Mouse (Mus musculus): ENCODE results near the gene Gpr182. TPM values are rescaled to one million over a fixed set of nuclear protein-coding genes. Genes with fewer than 3 reads are reported as not detected.

Gpr182 gene
- polyA plus RNA-seq, 1 experiment from 2014 or later, result 0.67 TPM

DNA sequence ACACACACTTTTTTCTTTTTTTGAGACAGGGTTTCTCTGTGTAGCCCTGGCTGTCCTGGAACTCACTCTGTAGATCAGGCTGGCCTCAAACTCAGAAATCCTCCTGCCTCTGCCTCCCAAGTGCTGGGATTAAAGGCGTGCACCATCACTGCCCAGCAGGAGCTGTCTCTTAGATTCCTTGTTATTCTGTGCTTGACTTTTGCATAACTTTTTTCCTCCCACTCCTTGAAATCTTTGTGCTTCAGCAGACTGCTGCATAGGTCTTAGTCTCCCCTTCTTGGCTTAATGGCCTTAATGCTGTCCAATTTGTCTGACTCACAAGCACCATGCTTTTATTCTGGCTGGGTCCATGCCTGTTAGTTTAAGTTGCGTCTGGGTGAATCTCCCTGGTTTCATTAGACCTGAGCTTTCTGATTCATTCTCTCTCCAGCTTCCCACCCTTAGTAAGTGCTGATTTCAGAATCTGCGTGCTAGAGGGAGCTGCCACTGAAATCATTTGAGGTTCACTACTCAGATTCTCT lies 42.6 kb downstream of the Gpr182 start:
- Histone ChIP-seq H3K36me3 (ENCODE audit: control insufficient read depth, insufficient read depth, low read length) (no peaks in the 10 kb centered on the region), H3K4me1 (ENCODE audit: control insufficient read depth, insufficient read depth, low read length) (no peaks in the 10 kb centered on the region), H3K4me3 (replicated peaks; ENCODE audit: low read depth, low read length) (no peak overlapping the region), H3K27me3 (ENCODE audit: control insufficient read depth, insufficient read depth, low read length) (no peaks in the 10 kb centered on the region), H3K27ac (replicated peaks; ENCODE audit: low read depth, low read length) (no peak overlapping the region), H3K9ac (replicated peaks; ENCODE audit: low read length) (no peak overlapping the region), H3K9me3 (ENCODE audit: control insufficient read depth, low read length) (no peaks in the 10 kb centered on the region), H3K4me2 (ENCODE audit: low read length) (no peak overlapping the region)
- no peak for ATAC-seq (ENCODE audit: low FRiP score, low TSS enrichment)
- no peak for DNase-seq
- WGBS, result 89% methylated on average over 3 of the region's 3 CpGs

DNA sequence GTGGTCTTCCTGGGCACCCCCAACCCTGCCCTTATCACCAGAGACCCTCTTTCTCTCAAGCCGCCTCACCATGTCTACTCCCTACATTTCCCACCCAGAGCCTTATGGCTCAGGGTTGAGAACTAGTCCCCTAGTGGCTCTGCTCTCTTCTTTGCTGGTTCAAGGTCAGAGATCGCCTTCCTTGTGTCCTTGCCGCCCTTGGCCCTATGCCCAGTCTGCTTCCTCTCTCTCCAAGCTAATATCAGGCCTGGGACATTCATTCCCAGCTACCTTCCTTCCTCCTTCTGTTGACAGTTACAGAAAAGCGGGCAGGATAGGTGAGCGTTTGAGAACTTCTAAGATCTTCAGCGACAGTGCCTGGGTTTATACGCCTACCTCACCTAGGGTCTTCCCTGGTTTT lies 43.8 kb downstream of the Gpr182 start:
- no peaks in the 10 kb centered on the region for H3K36me3 ChIP-seq (ENCODE audit: control insufficient read depth, insufficient read depth, low read length)
- H3K9me3 ChIP-seq (ENCODE audit: control insufficient read depth, low read length), result no peaks in the 10 kb centered on the region
- H3K27me3 ChIP-seq (ENCODE audit: control insufficient read depth, insufficient read depth, low read length), result no peaks in the 10 kb centered on the region
- no peak overlapping the region for H3K27ac ChIP-seq (replicated peaks; ENCODE audit: low read depth, low read length)
- H3K9ac ChIP-seq (replicated peaks; ENCODE audit: low read length), result no peak overlapping the region
- ATAC-seq (ENCODE audit: low FRiP score, low TSS enrichment) (no peak), DNase-seq (no peak)
- H3K4me1 ChIP-seq (ENCODE audit: control insufficient read depth, insufficient read depth, low read length), result no peaks in the 10 kb centered on the region
- H3K4me3 ChIP-seq (replicated peaks; ENCODE audit: low read depth, low read length), result no peak overlapping the region
- no peak overlapping the region for H3K4me2 ChIP-seq (ENCODE audit: low read length)
- 92% methylated on average over 7 of the region's 7 CpGs for WGBS

DNA sequence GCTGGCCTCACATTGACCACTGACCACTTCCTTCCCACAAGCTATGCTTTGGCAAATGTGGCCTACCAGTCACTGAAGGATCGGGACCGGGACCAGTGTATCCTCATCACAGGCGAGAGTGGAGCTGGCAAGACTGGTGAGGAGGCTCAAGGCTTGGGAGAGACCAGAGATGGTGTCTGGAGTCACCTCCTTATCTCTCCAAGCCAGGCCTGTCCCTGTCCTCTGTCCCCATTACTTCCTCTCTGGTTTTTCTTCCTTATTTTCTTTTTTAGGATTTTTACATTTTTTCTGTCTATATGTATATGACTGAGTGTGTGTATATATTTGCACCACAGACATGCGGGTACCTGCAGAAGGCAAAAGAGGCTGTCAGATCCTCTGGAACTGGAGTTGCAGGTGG lies 45.7 kb downstream of the Gpr182 start:
- Histone ChIP-seq H3K27me3 (ENCODE audit: control insufficient read depth, insufficient read depth, low read length) (no peaks in the 10 kb centered on the region), H3K9me3 (ENCODE audit: control insufficient read depth, low read length) (no peaks in the 10 kb centered on the region), H3K4me1 (ENCODE audit: control insufficient read depth, insufficient read depth, low read length) (no peaks in the 10 kb centered on the region), H3K27ac (replicated peaks; ENCODE audit: low read depth, low read length) (no peak overlapping the region), H3K4me2 (ENCODE audit: low read length) (no peak overlapping the region), H3K36me3 (ENCODE audit: control insufficient read depth, insufficient read depth, low read length) (no peaks in the 10 kb centered on the region), H3K4me3 (replicated peaks; ENCODE audit: low read depth, low read length) (no peak overlapping the region), H3K9ac (replicated peaks; ENCODE audit: low read length) (no peak overlapping the region)
- WGBS, result 94% methylated on average over 4 of the region's 4 CpGs
- DNase-seq (no peak), ATAC-seq (ENCODE audit: low FRiP score, low TSS enrichment) (no peak)

DNA sequence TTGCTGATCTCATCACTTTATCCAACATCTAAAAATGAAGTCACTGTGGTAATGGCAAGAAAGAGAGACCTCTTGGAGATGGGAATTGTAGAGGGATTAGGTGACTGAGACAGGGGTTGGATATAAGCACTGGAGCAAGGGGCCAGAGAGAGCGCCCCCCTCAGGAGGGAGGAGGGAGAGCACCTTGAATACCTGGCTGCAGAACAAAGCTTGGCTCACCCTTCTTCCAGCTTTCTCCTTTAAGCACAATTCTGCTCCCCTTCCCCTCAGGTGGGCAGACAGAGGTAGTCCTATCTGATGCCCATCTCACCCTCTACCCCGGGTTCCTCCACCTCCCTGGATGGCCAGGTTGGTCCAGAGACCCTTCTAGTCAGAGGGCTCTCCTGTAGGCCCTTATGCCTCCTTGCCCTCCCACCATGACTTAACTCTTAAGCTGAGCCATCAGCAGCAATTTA lies 46.7 kb downstream of the Gpr182 start, which contains the start of gene Myo1a:
Myo1a (plus strand) TSS at position 405 of the 455 bp plus-strand sequence.
- H3K9ac ChIP-seq (replicated peaks; ENCODE audit: low read length), result no peak within 1 kb of the TSS

DNA sequence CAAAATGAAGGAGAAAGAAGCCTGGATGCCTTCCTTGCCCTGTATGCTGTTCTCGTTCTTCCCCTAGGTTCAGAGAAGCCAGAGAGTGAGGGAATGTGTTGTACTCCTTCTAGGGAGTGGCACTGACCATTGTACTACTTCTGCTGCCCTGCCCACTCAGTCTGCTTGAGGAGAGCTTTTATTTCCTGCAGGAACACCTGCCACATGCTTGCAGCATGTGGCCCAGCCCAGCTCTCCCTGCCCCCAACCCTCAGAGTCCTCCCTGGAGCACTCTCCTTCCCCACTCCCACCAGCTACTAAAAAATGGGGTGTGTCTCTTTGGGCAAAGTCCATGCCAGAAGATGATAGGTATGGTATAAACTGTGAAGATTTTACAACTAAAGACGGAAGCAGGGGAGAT lies 47.2 kb downstream of the Gpr182 start:
- ATAC-seq (ENCODE audit: low FRiP score, low TSS enrichment), result no peak
- H3K4me2 ChIP-seq (ENCODE audit: low read length), result no peak overlapping the region
- H3K27me3 ChIP-seq (ENCODE audit: control insufficient read depth, insufficient read depth, low read length), result no peaks in the 10 kb centered on the region
- H3K9ac ChIP-seq (replicated peaks; ENCODE audit: low read length), result no peak overlapping the region
- no peaks in the 10 kb centered on the region for H3K4me1 ChIP-seq (ENCODE audit: control insufficient read depth, insufficient read depth, low read length)
- no peaks in the 10 kb centered on the region for H3K9me3 ChIP-seq (ENCODE audit: control insufficient read depth, low read length)
- WGBS, result 74% methylated on average over 2 of the region's 2 CpGs
- no peak overlapping the region for H3K4me3 ChIP-seq (replicated peaks; ENCODE audit: low read depth, low read length)
- H3K27ac ChIP-seq (replicated peaks; ENCODE audit: low read depth, low read length), result no peak overlapping the region
- no peaks in the 10 kb centered on the region for H3K36me3 ChIP-seq (ENCODE audit: control insufficient read depth, insufficient read depth, low read length)
- DNase-seq, result no peak

More for the DNA sequence above, 46.7 kb downstream of the Gpr182 start, which contains the start of gene Myo1a:
- Histone ChIP-seq H3K4me2 (ENCODE audit: low read length) (no peak within 1 kb of the TSS), H3K4me1 (ENCODE audit: control insufficient read depth, insufficient read depth, low read length) (no peaks in the 10 kb centered on the region), H3K27ac (replicated peaks; ENCODE audit: low read depth, low read length) (no peak within 1 kb of the TSS), H3K9me3 (ENCODE audit: control insufficient read depth, low read length) (no peaks in the 10 kb centered on the region), H3K36me3 (ENCODE audit: control insufficient read depth, insufficient read depth, low read length) (no peaks in the 10 kb centered on the region), H3K4me3 (replicated peaks; ENCODE audit: low read depth, low read length) (no peak within 1 kb of the TSS), H3K27me3 (ENCODE audit: control insufficient read depth, insufficient read depth, low read length) (no peaks in the 10 kb centered on the region)
- ATAC-seq (ENCODE audit: low FRiP score, low TSS enrichment) (no peak), DNase-seq (no peak)
- WGBS, result 78% methylated on average over 2 of the region's 2 CpGs

DNA sequence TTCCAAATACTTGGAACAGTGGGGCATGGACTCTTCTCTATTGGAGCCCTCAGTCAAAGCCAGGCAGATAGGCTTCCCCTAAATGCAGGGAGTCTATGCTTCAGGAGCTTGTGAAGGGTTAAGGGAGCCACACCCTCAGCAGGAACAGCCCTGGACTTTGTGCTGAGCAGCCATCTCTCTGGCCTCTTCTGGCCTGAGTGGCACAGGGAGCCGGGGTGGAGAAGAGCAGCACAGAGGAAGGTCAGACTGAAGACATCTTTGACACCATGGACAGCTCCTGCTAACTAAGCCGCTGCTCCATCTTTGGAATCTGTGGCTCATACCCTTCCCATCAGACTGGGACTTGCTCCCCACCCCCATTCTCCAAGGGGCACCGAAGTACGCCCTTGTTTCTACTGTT lies 48.2 kb downstream of the Gpr182 start:
- DNase-seq (no peak), ATAC-seq (ENCODE audit: low FRiP score, low TSS enrichment) (no peak)
- H3K27me3 ChIP-seq (ENCODE audit: control insufficient read depth, insufficient read depth, low read length), result no peaks in the 10 kb centered on the region

DNA sequence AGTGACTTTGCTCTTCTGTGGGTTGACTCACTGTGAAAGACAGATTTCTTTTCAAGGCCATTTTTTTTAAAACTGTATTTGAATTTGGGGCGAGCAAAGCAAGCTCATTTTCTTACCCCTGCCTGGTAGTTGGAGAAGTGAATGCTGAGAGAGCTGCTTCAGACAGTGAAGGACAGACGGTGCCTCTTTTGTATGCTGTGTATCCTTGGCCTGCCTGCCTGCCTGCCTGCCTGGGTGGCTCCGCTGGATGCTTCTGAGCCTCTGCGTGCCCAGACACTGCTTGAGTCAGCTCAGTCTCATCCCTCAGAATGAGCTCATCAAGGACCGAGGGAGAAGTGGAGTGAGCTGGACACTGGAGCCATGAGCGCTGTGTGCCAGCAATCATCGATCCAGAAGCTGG lies 52.6 kb downstream of the Gpr182 start:
- no peak overlapping the region for H3K9ac ChIP-seq (replicated peaks; ENCODE audit: low read length)
- DNase-seq (no peak), ATAC-seq (ENCODE audit: low FRiP score, low TSS enrichment) (no peak)
- H3K27me3 ChIP-seq (ENCODE audit: control insufficient read depth, insufficient read depth, low read length), result no peaks in the 10 kb centered on the region
- H3K4me1 ChIP-seq (ENCODE audit: control insufficient read depth, insufficient read depth, low read length), result no peaks in the 10 kb centered on the region
- no peak overlapping the region for H3K27ac ChIP-seq (replicated peaks; ENCODE audit: low read depth, low read length)
- no peaks in the 10 kb centered on the region for H3K9me3 ChIP-seq (ENCODE audit: control insufficient read depth, low read length)
- 94% methylated on average over 7 of the region's 7 CpGs for WGBS
- no peak overlapping the region for H3K4me3 ChIP-seq (replicated peaks; ENCODE audit: low read depth, low read length)
- H3K4me2 ChIP-seq (ENCODE audit: low read length), result no peak overlapping the region
- peaks cover 18% of the 10 kb centered on the region for H3K36me3 ChIP-seq (ENCODE audit: control insufficient read depth, insufficient read depth, low read length)

More for the DNA sequence above, 48.2 kb downstream of the Gpr182 start:
- 0 out of 2 replicates have a peak, but pooled peaks cover 3% of the 10 kb centered on the region for H3K36me3 ChIP-seq (ENCODE audit: control insufficient read depth, insufficient read depth, low read length)
- H3K4me2 ChIP-seq (ENCODE audit: low read length), result no peak overlapping the region
- no peak overlapping the region for H3K4me3 ChIP-seq (replicated peaks; ENCODE audit: low read depth, low read length)
- no peaks in the 10 kb centered on the region for H3K9me3 ChIP-seq (ENCODE audit: control insufficient read depth, low read length)
- no peak overlapping the region for H3K9ac ChIP-seq (replicated peaks; ENCODE audit: low read length)
- H3K4me1 ChIP-seq (ENCODE audit: control insufficient read depth, insufficient read depth, low read length), result no peaks in the 10 kb centered on the region
- 44% methylated on average over 4 of the region's 4 CpGs for WGBS
- no peak overlapping the region for H3K27ac ChIP-seq (replicated peaks; ENCODE audit: low read depth, low read length)

Other genes starting within 250 kb of the Gpr182 start
- 14.2 and 18.6 TPM in 2 replicates for gene Ndufa4l2, start 236.8 kb downstream of the Gpr182 start, polyA plus RNA-seq (2014; fragmentation: Nextera tagmentation; extraction: Ambion mirVana)
- 48.9 and 50.7 TPM in 2 replicates for gene Shmt2, start 229.3 kb downstream of the Gpr182 start, polyA plus RNA-seq (2014; fragmentation: Nextera tagmentation; extraction: Ambion mirVana)
- 106 and 134 TPM in 2 replicates for gene Nxph4, start 217.2 kb downstream of the Gpr182 start, polyA plus RNA-seq (2014; fragmentation: Nextera tagmentation; extraction: Ambion mirVana)
- gene Lrp1, start 130.6 kb downstream of the Gpr182 start, polyA plus RNA-seq (2014; fragmentation: Nextera tagmentation; extraction: Ambion mirVana), result 110 and 131 TPM in 2 replicates
- 1.4 and 4.0 TPM in 2 replicates for gene Stat6, start 108.7 kb downstream of the Gpr182 start, polyA plus RNA-seq (2014; fragmentation: Nextera tagmentation; extraction: Ambion mirVana)
- 2.6 and 3.5 TPM in 2 replicates for gene Nemp1, start 84.8 kb downstream of the Gpr182 start, polyA plus RNA-seq (2014; fragmentation: Nextera tagmentation; extraction: Ambion mirVana)
- 0.93 and 1.2 TPM in 2 replicates for gene Nab2, start 83.2 kb downstream of the Gpr182 start, polyA plus RNA-seq (2014; fragmentation: Nextera tagmentation; extraction: Ambion mirVana)
- 0.62 TPM in 1 of 2 replicates, not detected in the other for gene Myo1a, start 46.6 kb downstream of the Gpr182 start, polyA plus RNA-seq (2014; fragmentation: Nextera tagmentation; extraction: Ambion mirVana)
- gene Tac2, start 27.3 kb downstream of the Gpr182 start, polyA plus RNA-seq (2014; fragmentation: Nextera tagmentation; extraction: Ambion mirVana), result not detected in 2 replicates
- gene Zbtb39, start 12.2 kb downstream of the Gpr182 start, polyA plus RNA-seq (2014; fragmentation: Nextera tagmentation; extraction: Ambion mirVana), result 5.5 and 6.2 TPM in 2 replicates
- 0.07 TPM in 1 of 2 replicates, not detected in the other for gene Rdh1, start 8.0 kb upstream of the Gpr182 start, polyA plus RNA-seq (2014; fragmentation: Nextera tagmentation; extraction: Ambion mirVana)
- not detected in 2 replicates for gene Rdh16f1, start 8.1 kb upstream of the Gpr182 start, polyA plus RNA-seq (2014; fragmentation: Nextera tagmentation; extraction: Ambion mirVana)
- gene Rdh9, start 24.7 kb upstream of the Gpr182 start, polyA plus RNA-seq (2014; fragmentation: Nextera tagmentation; extraction: Ambion mirVana), result 0.13 and 0.22 TPM in 2 replicates
- gene Rdh16, start 49.4 kb upstream of the Gpr182 start, polyA plus RNA-seq (2014; fragmentation: Nextera tagmentation; extraction: Ambion mirVana), result 0.07 TPM in 1 of 2 replicates, not detected in the other
- gene Rdh19, start 98.2 kb upstream of the Gpr182 start, polyA plus RNA-seq (2014; fragmentation: Nextera tagmentation; extraction: Ambion mirVana), result not detected in 2 replicates
- gene Rdh16f2, start 114.7 kb upstream of the Gpr182 start, polyA plus RNA-seq (2014; fragmentation: Nextera tagmentation; extraction: Ambion mirVana), result not detected in 2 replicates
- not detected in 2 replicates for gene Rdh7, start 137.1 kb upstream of the Gpr182 start, polyA plus RNA-seq (2014; fragmentation: Nextera tagmentation; extraction: Ambion mirVana)
- not detected in 2 replicates for gene Sdr9c7, start 146.8 kb upstream of the Gpr182 start, polyA plus RNA-seq (2014; fragmentation: Nextera tagmentation; extraction: Ambion mirVana)

All from midbrain, embryonic 14.5 days (tissue).